Mouse (Mus musculus) lung, embryonic 16.5 days (tissue): ENCODE measurements at regions not wholly inside any gene's neighbourhood (a gene's known extent, or its start where the extent isn't known, plus 50 kb on each side); places are given as distances from the start of the nearest gene placed in this dataset.

Source experiments
- ATAC-seq: fragments of 200-750 bp; cut with Nextera tagmentation; 2 replicates; pipeline ENCODE4 v1.8.0; 2017; ENCODE audit warnings: low read depth, mild to moderate bottlenecking, moderate library complexity
- H3K27ac ChIP-seq: fragments of 300-500 bp; sonication (generic); 2 replicates; pipeline ENCODE4 v1.5.1; 2014; ENCODE audit warnings: mild to moderate bottlenecking, control low read depth, low read length
- H3K27me3 ChIP-seq: fragments of 300-500 bp; sonication (generic); 2 replicates; pipeline ENCODE4 v1.6.1; 2014; ENCODE audit warnings: low read depth, low read length, mixed read lengths; ENCODE audit not compliant: control insufficient read depth, insufficient read depth
- H3K36me3 ChIP-seq: fragments of 300-500 bp; sonication (generic); 2 replicates; pipeline ENCODE4 v1.6.1; 2014; ENCODE audit warnings: low read length; ENCODE audit not compliant: control insufficient read depth, insufficient read depth
- H3K4me1 ChIP-seq: fragments of 300-500 bp; sonication (generic); replicated peaks from 2 replicates; pipeline ENCODE4 v1.6.1; 2014; ENCODE audit warnings: low read length, mixed read lengths; ENCODE audit not compliant: control insufficient read depth, insufficient read depth
- H3K4me2 ChIP-seq: fragments of 300-500 bp; sonication (generic); 2 replicates; pipeline ENCODE4 v1.6.1; 2014; ENCODE audit warnings: low read depth, low read length, control low read depth
- H3K4me3 ChIP-seq: fragments of 300-500 bp; sonication (generic); 2 replicates; pipeline ENCODE4 v1.5.1; 2014; ENCODE audit warnings: mild to moderate bottlenecking, low read length, control low read depth
- H3K9ac ChIP-seq: fragments of 300-500 bp; sonication (generic); 2 replicates; pipeline ENCODE4 v1.6.1; 2014; ENCODE audit warnings: low read length, control low read depth
- H3K9me3 ChIP-seq: fragments of 300-500 bp; sonication (generic); 2 replicates; pipeline ENCODE4 v1.6.1; 2016; ENCODE audit warnings: low read length; ENCODE audit not compliant: control insufficient read depth
- WGBS: fragments of 180-500 bp; shearing (Covaris S2); extraction: QIAGEN DNeasy Blood & Tissue Kit; methylation state at CpG from one replicate; pipeline ENCODE4 v1.1.7; 2014; 5-methylcytosine and 5-hydroxymethylcytosine counted together

DNA sequence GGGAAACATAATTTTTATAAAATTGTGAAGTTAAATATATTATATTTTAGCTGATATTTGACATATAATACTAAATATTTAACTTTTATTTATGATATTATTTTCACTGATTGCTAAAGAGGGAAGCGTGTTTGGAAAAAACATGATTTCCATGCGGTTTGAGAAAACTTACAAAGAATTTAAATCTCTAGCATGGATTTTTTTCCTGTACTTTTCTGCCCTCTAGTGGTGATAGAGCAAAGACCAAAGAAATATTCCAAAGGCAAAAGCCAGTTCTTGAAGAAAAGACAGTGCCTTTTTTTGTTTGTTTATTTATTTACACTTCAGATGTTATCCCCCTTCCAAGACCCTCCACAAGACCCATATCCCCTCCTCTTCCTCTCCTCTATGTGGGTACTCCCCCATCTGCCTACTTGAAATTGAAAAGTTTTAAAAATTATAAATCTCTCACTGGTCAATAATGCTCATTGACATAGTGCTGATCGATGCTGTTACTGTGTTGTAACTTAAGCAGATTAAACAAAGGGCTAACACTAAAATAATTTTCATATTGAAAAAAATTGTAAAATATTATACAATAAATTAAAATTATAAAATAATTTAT lies 131.1 kb upstream of the Rgs1 start:
- H3K4me3 ChIP-seq, result no peak overlapping the region
- H3K36me3 ChIP-seq, result no peaks in the 10 kb centered on the region
- ATAC-seq, result no peak
- H3K27ac ChIP-seq, result no peak overlapping the region
- H3K27me3 ChIP-seq, result no peaks in the 10 kb centered on the region
- H3K9ac ChIP-seq, result no peak overlapping the region
- WGBS, result 43% methylated on average over 3 of the region's 3 CpGs
- no peak overlapping the region for H3K4me2 ChIP-seq
- H3K9me3 ChIP-seq, result no peaks in the 10 kb centered on the region
- H3K4me1 ChIP-seq, result no peaks in the 10 kb centered on the region

DNA sequence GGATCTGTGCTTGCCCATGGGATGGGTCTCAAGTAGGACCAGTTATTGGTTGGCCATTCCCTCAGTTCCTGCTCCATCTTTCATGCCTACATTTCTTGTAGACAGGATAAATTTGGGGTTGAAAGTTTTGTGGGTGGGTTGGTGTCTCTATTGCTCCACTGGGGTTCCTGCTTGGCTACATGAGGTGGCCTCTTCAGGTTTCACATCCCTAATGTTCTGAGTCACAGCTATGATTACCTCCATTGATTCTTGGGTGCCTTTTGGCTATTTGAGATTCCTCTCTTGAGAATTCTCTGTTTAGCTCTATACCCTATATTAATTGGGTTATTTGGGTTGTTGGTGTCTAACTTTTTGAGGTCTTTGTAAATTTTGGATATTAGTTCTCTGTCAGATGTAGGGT lies 125.1 kb upstream of the Rgs1 start:
- Histone ChIP-seq H3K27ac (no peak overlapping the region), H3K36me3 (no peaks in the 10 kb centered on the region), H3K9me3 (no peaks in the 10 kb centered on the region), H3K9ac (no peak overlapping the region), H3K4me2 (no peak overlapping the region), H3K27me3 (no peaks in the 10 kb centered on the region), H3K4me3 (no peak overlapping the region), H3K4me1 (no peaks in the 10 kb centered on the region)
- no peak for ATAC-seq

- ATAC-seq, result peak; percentile 62
- 50% methylated on average over 3 of the region's 3 CpGs for WGBS
- no peak overlapping the region for H3K4me3 ChIP-seq
These were observed 118.5 kb upstream of the Rgs1 start for GRCm38 (mm10) chr1:144367492-144367891.

DNA sequence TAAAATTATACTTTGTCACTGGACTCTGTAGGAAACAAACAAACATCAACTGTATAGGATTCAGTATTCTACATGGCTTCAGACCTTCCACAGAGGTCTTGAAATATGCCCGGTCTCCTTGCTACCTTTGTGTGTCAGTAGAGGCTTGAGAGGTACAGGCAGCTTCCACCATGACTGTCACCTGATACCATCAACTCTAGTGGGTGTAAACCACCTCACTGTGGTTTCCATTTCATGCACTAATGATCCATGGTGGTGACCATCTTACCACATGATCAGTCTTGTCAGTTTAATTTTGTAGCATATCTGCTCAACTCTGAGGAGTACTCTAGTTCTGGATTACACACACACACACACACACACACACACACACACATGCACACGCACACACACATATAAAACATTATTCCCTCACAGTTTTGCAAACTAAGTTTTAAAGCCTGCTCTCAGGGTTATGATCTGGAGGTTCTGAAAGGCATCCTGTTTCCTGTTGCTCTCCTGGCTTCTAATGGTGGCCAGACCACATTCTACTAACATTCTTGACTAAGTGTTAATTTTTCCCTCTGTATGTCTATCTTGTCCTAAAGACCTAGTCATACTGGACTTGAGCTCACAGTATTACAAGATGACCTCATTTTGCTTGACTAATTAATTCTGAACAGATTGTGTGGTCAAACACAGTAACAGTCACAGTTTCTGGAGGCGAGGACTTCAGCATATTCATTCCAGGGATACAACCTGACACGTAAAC lies 106.7 kb upstream of the Rgs1 start:
- no peaks in the 10 kb centered on the region for H3K9me3 ChIP-seq
- ATAC-seq, result no peak

More at GRCm38 (mm10) chr1:144367492-144367891, 118.5 kb upstream of the Rgs1 start:
- H3K27me3 ChIP-seq, result no peaks in the 10 kb centered on the region
- no peaks in the 10 kb centered on the region for H3K4me1 ChIP-seq
- no peak overlapping the region for H3K9ac ChIP-seq
- H3K27ac ChIP-seq, result no peak overlapping the region
- H3K36me3 ChIP-seq, result no peaks in the 10 kb centered on the region
- H3K4me2 ChIP-seq, result no peak overlapping the region
- H3K9me3 ChIP-seq, result no peaks in the 10 kb centered on the region

DNA sequence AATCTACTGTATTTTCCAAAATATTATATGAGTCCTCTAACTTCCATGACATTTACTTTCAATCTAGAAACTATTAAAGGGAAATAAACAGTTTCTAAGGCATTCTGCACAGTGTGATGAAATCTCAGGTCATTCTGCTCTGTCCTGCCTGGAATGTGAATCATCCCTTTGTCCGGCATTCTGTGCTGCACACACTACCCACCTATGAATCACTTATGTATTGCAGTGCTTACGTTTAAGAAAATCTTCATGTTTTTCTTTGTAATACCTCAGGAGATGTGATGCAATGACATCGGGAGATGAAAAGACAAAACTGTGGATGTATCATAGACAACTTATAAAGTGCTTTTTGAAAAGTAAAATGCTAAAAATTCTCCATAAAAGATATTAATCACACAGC lies 106.0 kb upstream of the Rgs1 start:
- no peaks in the 10 kb centered on the region for H3K4me1 ChIP-seq
- 76% methylated on average over 3 of the region's 3 CpGs for WGBS
- H3K9me3 ChIP-seq, result no peaks in the 10 kb centered on the region
- no peak overlapping the region for H3K9ac ChIP-seq
- no peaks in the 10 kb centered on the region for H3K36me3 ChIP-seq
- no peak overlapping the region for H3K4me3 ChIP-seq
- no peaks in the 10 kb centered on the region for H3K27me3 ChIP-seq
- no peak for ATAC-seq
- no peak overlapping the region for H3K4me2 ChIP-seq
- no peak overlapping the region for H3K27ac ChIP-seq

More for the DNA sequence above, 106.7 kb upstream of the Rgs1 start:
- Histone ChIP-seq H3K4me2 (no peak overlapping the region), H3K9ac (no peak overlapping the region), H3K27ac (no peak overlapping the region), H3K4me3 (no peak overlapping the region), H3K4me1 (no peaks in the 10 kb centered on the region), H3K36me3 (no peaks in the 10 kb centered on the region), H3K27me3 (no peaks in the 10 kb centered on the region)
- WGBS, result 82% methylated on average over 4 of the region's 4 CpGs

DNA sequence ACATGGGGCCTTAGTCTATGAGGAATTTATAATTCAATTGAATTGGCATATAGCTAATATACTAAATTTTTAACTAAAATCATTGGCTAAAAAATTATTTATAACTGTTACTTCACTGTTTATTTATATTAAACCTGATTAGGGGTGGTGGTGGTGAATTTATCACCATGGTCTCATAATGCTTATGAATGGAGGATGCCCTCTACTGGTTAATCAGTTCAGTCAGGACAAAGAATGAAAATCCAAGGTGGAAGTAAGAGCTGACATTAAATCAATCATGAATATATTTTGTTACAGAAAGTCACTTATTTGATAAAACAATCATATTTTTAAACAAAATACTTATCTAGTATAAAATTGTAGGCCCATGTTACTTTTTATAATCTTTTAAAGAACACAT lies 104.3 kb upstream of the Rgs1 start:
- Histone ChIP-seq H3K27ac (no peak overlapping the region), H3K4me3 (no peak overlapping the region), H3K27me3 (no peaks in the 10 kb centered on the region), H3K9ac (no peak overlapping the region), H3K4me2 (no peak overlapping the region), H3K4me1 (no peaks in the 10 kb centered on the region), H3K9me3 (no peaks in the 10 kb centered on the region), H3K36me3 (no peaks in the 10 kb centered on the region)
- no peak for ATAC-seq

DNA sequence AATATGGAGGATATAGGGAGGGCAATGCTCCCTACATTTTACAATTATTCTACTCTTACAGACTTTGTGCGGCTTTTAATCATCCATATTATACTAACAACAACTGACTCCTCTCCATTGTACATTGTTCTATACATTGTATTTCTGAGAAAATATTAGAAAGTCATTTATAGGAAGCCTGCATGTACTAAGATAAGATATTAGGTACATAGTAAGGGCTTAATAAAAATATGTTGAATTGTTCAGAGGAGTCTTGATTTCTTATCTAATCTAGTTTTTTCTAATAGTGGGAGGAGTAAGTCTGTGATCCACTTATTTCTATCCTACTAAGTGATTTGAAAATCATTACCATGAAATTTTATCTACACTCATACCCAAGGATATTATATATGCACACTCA lies 94.8 kb upstream of the Rgs1 start:
- Histone ChIP-seq H3K27me3 (no peaks in the 10 kb centered on the region), H3K9ac (no peak overlapping the region), H3K4me2 (no peak overlapping the region), H3K27ac (no peak overlapping the region), H3K36me3 (no peaks in the 10 kb centered on the region), H3K4me3 (no peak overlapping the region), H3K9me3 (no peaks in the 10 kb centered on the region), H3K4me1 (peaks cover 2% of the 10 kb centered on the region; the same call in 1 of the 2 replicates)
- 86% methylated on average over 1 of the region's 1 CpGs for WGBS
- no peak for ATAC-seq

- ATAC-seq, result no peak
- peaks cover 2% of the 10 kb centered on the region; the same call in 1 of the 2 replicates for H3K4me1 ChIP-seq
- no peak overlapping the region for H3K9ac ChIP-seq
- no peak overlapping the region for H3K4me3 ChIP-seq
- H3K4me2 ChIP-seq, result no peak overlapping the region
- H3K9me3 ChIP-seq, result no peaks in the 10 kb centered on the region
- no peaks in the 10 kb centered on the region for H3K36me3 ChIP-seq
- WGBS, result 29% methylated on average over 5 of the region's 5 CpGs
- no peak overlapping the region for H3K27ac ChIP-seq
- no peaks in the 10 kb centered on the region for H3K27me3 ChIP-seq
These were observed 94.3 kb upstream of the Rgs1 start for GRCm38 (mm10) chr1:144343299-144343698.

DNA sequence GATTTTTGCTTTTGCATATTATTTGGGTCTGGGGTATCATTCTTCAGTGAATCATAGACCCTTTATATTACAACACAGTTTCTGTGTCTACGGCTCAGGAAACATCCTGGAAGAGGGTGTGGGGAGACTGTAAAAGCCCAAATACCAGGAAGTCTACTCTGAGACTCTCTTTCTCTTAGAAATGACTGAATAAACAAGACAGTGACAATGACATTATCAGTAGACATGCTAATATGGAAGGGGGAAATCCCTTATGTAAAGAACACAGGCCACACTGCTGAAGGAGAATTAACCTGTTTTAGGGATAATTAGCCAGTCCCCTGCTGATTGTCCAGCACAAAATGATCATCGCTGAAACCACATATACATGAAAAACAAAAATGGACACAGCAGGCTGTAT lies 88.5 kb upstream of the Rgs1 start:
- 78% methylated on average over 2 of the region's 2 CpGs for WGBS
- no peaks in the 10 kb centered on the region for H3K4me1 ChIP-seq
- H3K4me3 ChIP-seq, result no peak overlapping the region
- H3K4me2 ChIP-seq, result no peak overlapping the region
- no peaks in the 10 kb centered on the region for H3K9me3 ChIP-seq
- H3K36me3 ChIP-seq, result no peaks in the 10 kb centered on the region
- H3K9ac ChIP-seq, result no peak overlapping the region
- no peak overlapping the region for H3K27ac ChIP-seq
- no peak for ATAC-seq
- H3K27me3 ChIP-seq, result no peaks in the 10 kb centered on the region
